Mouse (Mus musculus) heart, adult 2 months (tissue): ENCODE results near the gene D330020A13Rik. TPM values are rescaled to one million over a fixed set of nuclear protein-coding genes. Genes with fewer than 3 reads are reported as not detected.

Experiments used
- DNase-seq, 2 experiments: peaks; one replicate each; pipeline ENCODE4 v3.0.0; 2021
- H3K27ac ChIP-seq: fragments of 200-600 bp; 2 replicates; pipeline ENCODE4 v1.8.1; 2022
- H3K27me3 ChIP-seq: fragments of 200-500 bp; 2 replicates; pipeline ENCODE4 v1.6.1; 2012; ENCODE audit warnings: mild to moderate bottlenecking, low read length, inconsistent platforms, mixed read lengths; ENCODE audit not compliant: control insufficient read depth, insufficient read depth
- H3K36me3 ChIP-seq: fragments of 200-500 bp; 2 replicates; pipeline ENCODE4 v1.6.1; 2012; ENCODE audit warnings: low read length, inconsistent platforms; ENCODE audit not compliant: control insufficient read depth, insufficient read depth
- H3K4me1 ChIP-seq: fragments of 200-500 bp; 2 replicates; pipeline ENCODE4 v1.6.1; 2011; ENCODE audit warnings: low read length; ENCODE audit not compliant: control insufficient read depth, insufficient read depth
- H3K4me3 ChIP-seq: fragments of 200-600 bp; 2 replicates; pipeline ENCODE4 v1.8.1; 2022
- H3K79me2 ChIP-seq: fragments of 200-500 bp; replicated peaks from 2 replicates; pipeline ENCODE4 v1.6.1; 2012; ENCODE audit warnings: mild to moderate bottlenecking, inconsistent platforms, low read length, moderate library complexity, mixed read lengths; ENCODE audit not compliant: control insufficient read depth, insufficient read depth
- H3K9ac ChIP-seq: fragments of 200-500 bp; 2 replicates; pipeline ENCODE4 v1.6.1; 2012; ENCODE audit warnings: low read depth, mild to moderate bottlenecking, control low read depth, inconsistent platforms, low read length, mixed read lengths
- CTCF ChIP-seq: fragments of 200-600 bp; IDR thresholded peaks from 2 replicates; pipeline ENCODE4 v1.8.1; 2022; ENCODE audit warnings: antibody characterized with exemption, mild to moderate bottlenecking, moderate library complexity
- EP300 ChIP-seq: fragments of 200-500 bp; IDR thresholded peaks from 2 replicates; pipeline ENCODE4 v1.6.1; 2011; ENCODE audit warnings: low read depth, low read length, control low read depth; ENCODE audit not compliant: insufficient read depth
- POLR2A ChIP-seq: fragments of 200-500 bp; IDR thresholded peaks from 2 replicates; pipeline ENCODE4 v1.6.1; 2011; ENCODE audit warnings: mild to moderate bottlenecking, low read depth, low read length, control low read depth; ENCODE audit not compliant: insufficient read depth
- WGBS: fragments of 180-500 bp; shearing (Covaris S2); methylation state at CpG from one replicate; pipeline ENCODE4 v1.1.7; 2018; 5-methylcytosine and 5-hydroxymethylcytosine counted together
- intact Hi-C: fragments of 180-260 bp; cut with DNase I; formaldehyde crosslinking; loops from one replicate; pipeline ENCODE4 v1.15.1; 2025
- polyA plus RNA-seq: library from polyadenylated mRNA; depleted of rRNA; stranded (reverse); fragments of >200 nt; gene quantifications from 2 replicates; pipeline ENCODE4 v1.2.3, GENCODE M21; 2012
- total RNA-seq, 2 experiments: library from RNA; stranded (reverse); gene quantifications; 2 replicates each; pipeline ENCODE4 v1.2.3; 2021

Gene D330020A13Rik
- total and polyA plus RNA-seq, 3 experiments, result not detected

DNA sequence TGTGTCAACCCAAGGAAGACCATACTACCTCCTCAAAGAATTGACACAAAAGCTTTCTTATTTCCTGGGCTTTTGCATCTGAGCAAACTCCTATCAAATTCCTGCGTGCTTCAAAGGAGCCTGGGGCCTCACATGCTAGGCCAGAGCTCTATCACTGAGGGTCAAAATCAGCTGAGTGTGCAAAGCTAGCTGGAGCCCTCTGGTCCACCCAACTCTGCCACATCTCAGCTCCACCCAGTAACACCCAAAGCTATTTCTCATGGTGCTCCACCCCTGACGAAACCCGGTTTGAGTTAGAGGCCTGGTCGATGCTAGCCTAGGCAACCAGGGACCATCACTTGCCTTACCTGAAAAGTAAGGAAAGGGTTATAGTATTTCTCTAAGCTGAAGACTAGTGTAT, 39.0 kb upstream of the D330020A13Rik start:
- H3K27ac ChIP-seq, result no peak overlapping the region
- intact Hi-C loops, result no loop called here
- DNase-seq, result no peak
- no peak overlapping the region for H3K4me3 ChIP-seq
- 72% methylated on average over 4 of the region's 4 CpGs for WGBS
- H3K27me3 ChIP-seq, result no peaks in the 10 kb centered on the region
- H3K79me2 ChIP-seq, result no peaks in the 10 kb centered on the region
- TF ChIP-seq POLR2A (no peak), EP300 (no peak), CTCF (no peak)
- H3K9ac ChIP-seq, result no peak overlapping the region
- H3K4me1 ChIP-seq, result no peaks in the 10 kb centered on the region
- H3K36me3 ChIP-seq, result no peaks in the 10 kb centered on the region

DNA sequence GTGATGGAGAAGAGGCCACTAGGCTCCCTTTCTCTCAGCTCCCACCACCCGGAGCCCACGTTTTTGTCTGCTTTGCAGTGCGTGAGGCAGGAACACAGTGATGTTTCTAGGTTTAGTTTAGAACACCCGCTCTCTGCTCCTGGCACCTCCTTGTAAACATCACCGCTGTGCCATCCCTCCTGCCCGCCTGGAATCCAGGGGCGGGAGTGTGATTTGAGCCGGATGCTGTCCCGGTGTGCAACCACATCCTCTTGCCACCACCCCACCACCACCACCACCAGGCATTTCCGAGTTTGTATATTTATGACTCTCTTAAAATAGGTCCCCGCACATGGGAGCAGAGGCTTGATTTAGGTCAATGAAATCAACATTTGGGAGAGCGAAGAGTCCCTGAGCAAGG, 38.5 kb upstream of the D330020A13Rik start:
- Histone ChIP-seq H3K4me1 (no peaks in the 10 kb centered on the region), H3K9ac (no peak overlapping the region), H3K27ac (no peak overlapping the region), H3K4me3 (no peak overlapping the region), H3K36me3 (no peaks in the 10 kb centered on the region), H3K27me3 (no peaks in the 10 kb centered on the region), H3K79me2 (no peaks in the 10 kb centered on the region)
- DNase-seq, result no peak
- intact Hi-C loops, result no loop called here
- 83% methylated on average over 12 of the region's 12 CpGs for WGBS
- TF ChIP-seq POLR2A, result no peak
- TF ChIP-seq CTCF, result no peak
- no peak for TF ChIP-seq EP300

GRCm38 (mm10) chr6:120256431-120256935, 37.7 kb upstream of the D330020A13Rik start:
- H3K27ac ChIP-seq, result no peak overlapping the region
- no peak for TF ChIP-seq CTCF
- TF ChIP-seq POLR2A, result no peak
- no peak for TF ChIP-seq EP300

GRCm38 (mm10) chr6:120259481-120259880, 34.7 kb upstream of the D330020A13Rik start:
- Histone ChIP-seq H3K4me3 (no peak overlapping the region), H3K27ac (no peak overlapping the region), H3K27me3 (no peaks in the 10 kb centered on the region), H3K9ac (no peak overlapping the region), H3K4me1 (no peaks in the 10 kb centered on the region), H3K79me2 (no peaks in the 10 kb centered on the region), H3K36me3 (no peaks in the 10 kb centered on the region)
- intact Hi-C loops, result no loop called here
- TF ChIP-seq CTCF, result no peak
- TF ChIP-seq POLR2A, result no peak
- no peak for TF ChIP-seq EP300
- no peak for DNase-seq
- 54% methylated on average over 9 of the region's 9 CpGs for WGBS

More at GRCm38 (mm10) chr6:120256431-120256935, 37.7 kb upstream of the D330020A13Rik start:
- no peaks in the 10 kb centered on the region for H3K36me3 ChIP-seq
- 53% methylated on average over 5 of the region's 5 CpGs for WGBS
- H3K4me3 ChIP-seq, result no peak overlapping the region
- H3K27me3 ChIP-seq, result no peaks in the 10 kb centered on the region
- intact Hi-C loops, result no loop called here
- no peaks in the 10 kb centered on the region for H3K79me2 ChIP-seq
- H3K4me1 ChIP-seq, result no peaks in the 10 kb centered on the region
- DNase-seq, result no peak
- H3K9ac ChIP-seq, result no peak overlapping the region

- H3K4me1 ChIP-seq, result no peaks in the 10 kb centered on the region
- no peaks in the 10 kb centered on the region for H3K27me3 ChIP-seq
- H3K27ac ChIP-seq, result no peak overlapping the region
- 71% methylated on average over 12 of the region's 12 CpGs for WGBS
- no peak for DNase-seq
- no peaks in the 10 kb centered on the region for H3K79me2 ChIP-seq
- intact Hi-C loops, result no loop called here
- no peak overlapping the region for H3K4me3 ChIP-seq
- no peak overlapping the region for H3K9ac ChIP-seq
- no peaks in the 10 kb centered on the region for H3K36me3 ChIP-seq
- TF ChIP-seq CTCF, result no peak
- no peak for TF ChIP-seq EP300
- no peak for TF ChIP-seq POLR2A
Observed at GRCm38 (mm10) chr6:120262886-120263531, 31.2 kb upstream of the D330020A13Rik start.

DNA sequence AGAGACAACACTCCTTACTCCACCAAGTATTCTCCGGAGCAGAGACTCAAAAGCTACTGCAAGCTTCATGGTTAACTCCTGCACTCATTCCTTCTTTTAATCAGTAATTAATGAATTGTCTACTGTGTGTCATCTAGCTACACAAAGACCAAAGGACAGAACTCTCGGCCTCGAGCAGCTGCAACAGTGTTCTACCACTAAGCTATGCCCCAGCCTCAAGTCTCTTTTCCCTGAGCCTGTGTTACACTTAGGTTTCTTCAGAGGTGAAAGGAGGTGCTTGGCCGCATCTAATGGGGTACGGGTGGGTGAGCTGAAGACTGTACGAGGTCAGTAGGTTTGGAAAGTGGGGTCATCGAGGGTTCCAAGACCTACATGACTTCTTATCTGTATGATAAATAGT, 30.6 kb upstream of the D330020A13Rik start:
- Histone ChIP-seq H3K36me3 (no peaks in the 10 kb centered on the region), H3K27me3 (no peaks in the 10 kb centered on the region), H3K79me2 (no peaks in the 10 kb centered on the region), H3K27ac (no peak overlapping the region), H3K4me3 (no peak overlapping the region), H3K4me1 (no peaks in the 10 kb centered on the region), H3K9ac (no peak overlapping the region)
- intact Hi-C loops, result no loop called here
- DNase-seq, result no peak
- WGBS, result 70% methylated on average over 7 of the region's 7 CpGs
- TF ChIP-seq POLR2A (no peak), CTCF (no peak), EP300 (no peak)
